Mouse (Mus musculus) G1E (cell line): ENCODE data around the gene Srpk1.

Source experiments
- CTCF ChIP-seq: IDR thresholded peaks from 2 replicates; pipeline ENCODE4 v1.5.1; 2012; ENCODE audit warnings: low read depth, low read length, inconsistent platforms, mixed read lengths
- GATA1 ChIP-seq: IDR thresholded peaks from 2 replicates; pipeline ENCODE4 v1.6.1; 2012; ENCODE audit warnings: borderline replicate concordance, low read length, inconsistent platforms, mixed read lengths
- GATA2 ChIP-seq: IDR thresholded peaks from 2 replicates; pipeline ENCODE4 v1.6.1; 2012; ENCODE audit warnings: low read depth, low read length, inconsistent platforms, borderline replicate concordance
- POLR2AphosphoS5 ChIP-seq: IDR thresholded peaks from 2 replicates; pipeline ENCODE4 v1.6.1; 2012; ENCODE audit warnings: low read depth, low read length, inconsistent platforms; ENCODE audit not compliant: insufficient replicate concordance

- TF ChIP-seq POLR2AphosphoS5 = no peak
- TF ChIP-seq CTCF = no peak
- no peak for TF ChIP-seq GATA1
- no peak for TF ChIP-seq GATA2
These were observed 21.7 kb downstream of the Srpk1 start for GRCm38 (mm10) chr17:28600780-28601179.
